Mouse (Mus musculus): Measurements from ENCODE around the gene Chd6. TPM values are rescaled to one million over a fixed set of nuclear protein-coding genes. Genes with fewer than 3 reads are reported as not detected.

Chd6 gene
- 10 to 100 TPM; 46.8 to 70.6 TPM for total RNA-seq (2021)

- DNase-seq (ENCODE audit: extremely low spot score in 1 of 2, low spot score in 1 of 2): peak; percentile 92 to 96
These were observed at the start of gene Chd6 for GRCm38 (mm10) chr2:161108933-161109371. TSS of gene Chd6 (minus strand) at chr2:161109075.

GRCm38 (mm10) chr2:161150004-161150842, 41.3 kb upstream of the Chd6 start:
- DNase-seq (ENCODE audit: extremely low spot score in 1 of 2, low spot score in 1 of 2): no peak

GRCm38 (mm10) chr2:161148428-161149020, 39.6 kb upstream of the Chd6 start:
- no peak for DNase-seq (ENCODE audit: extremely low spot score in 1 of 2, low spot score in 1 of 2)

GRCm38 (mm10) chr2:161147656-161148427, 39.0 kb upstream of the Chd6 start:
- no peak for DNase-seq (ENCODE audit: extremely low spot score in 1 of 2, low spot score in 1 of 2)

- DNase-seq (ENCODE audit: extremely low spot score in 1 of 2, low spot score in 1 of 2): no peak
These were observed 35.9 kb upstream of the Chd6 start for GRCm38 (mm10) chr2:161144799-161145198.

- DNase-seq (ENCODE audit: extremely low spot score in 1 of 2, low spot score in 1 of 2): no peak
These were observed 30.0 kb upstream of the Chd6 start for GRCm38 (mm10) chr2:161138672-161139536.

- DNase-seq (ENCODE audit: extremely low spot score in 1 of 2, low spot score in 1 of 2): no peak
These were observed 28.1 kb upstream of the Chd6 start for GRCm38 (mm10) chr2:161136999-161137398.

- no peak for DNase-seq (ENCODE audit: extremely low spot score in 1 of 2, low spot score in 1 of 2)
These were observed 19.7 kb upstream of the Chd6 start for GRCm38 (mm10) chr2:161128367-161129111.

GRCm38 (mm10) chr2:161112011-161112410, 3.1 kb upstream of the Chd6 start:
- DNase-seq (ENCODE audit: extremely low spot score in 1 of 2, low spot score in 1 of 2): no peak

GRCm38 (mm10) chr2:161109398-161109821, 535 bp upstream of the Chd6 start:
- no peak for DNase-seq (ENCODE audit: extremely low spot score in 1 of 2, low spot score in 1 of 2)

GRCm38 (mm10) chr2:161108085-161108927, 569 bp downstream of the Chd6 start:
- peak; percentile 19 to 26 for DNase-seq (ENCODE audit: extremely low spot score in 1 of 2, low spot score in 1 of 2)

GRCm38 (mm10) chr2:161107236-161107635, 1.6 kb downstream of the Chd6 start:
- DNase-seq (ENCODE audit: extremely low spot score in 1 of 2, low spot score in 1 of 2): no peak

- DNase-seq (ENCODE audit: extremely low spot score in 1 of 2, low spot score in 1 of 2): no peak
These were observed 5.1 kb downstream of the Chd6 start for GRCm38 (mm10) chr2:161103769-161104168.

GRCm38 (mm10) chr2:161102102-161102501, 6.8 kb downstream of the Chd6 start:
- no peak for DNase-seq (ENCODE audit: extremely low spot score in 1 of 2, low spot score in 1 of 2)

GRCm38 (mm10) chr2:161097746-161098145, 11.1 kb downstream of the Chd6 start:
- no peak for DNase-seq (ENCODE audit: extremely low spot score in 1 of 2, low spot score in 1 of 2)

- no peak for DNase-seq (ENCODE audit: extremely low spot score in 1 of 2, low spot score in 1 of 2)
These were observed 18.0 kb downstream of the Chd6 start for GRCm38 (mm10) chr2:161090746-161091405.

GRCm38 (mm10) chr2:161090200-161090599, 18.7 kb downstream of the Chd6 start:
- no peak for DNase-seq (ENCODE audit: extremely low spot score in 1 of 2, low spot score in 1 of 2)

- no peak for DNase-seq (ENCODE audit: extremely low spot score in 1 of 2, low spot score in 1 of 2)
These were observed 30.3 kb downstream of the Chd6 start for GRCm38 (mm10) chr2:161078590-161078989.

Data from layer of hippocampus, postnatal 25 days (tissue).